In the genomic region with DNA sequence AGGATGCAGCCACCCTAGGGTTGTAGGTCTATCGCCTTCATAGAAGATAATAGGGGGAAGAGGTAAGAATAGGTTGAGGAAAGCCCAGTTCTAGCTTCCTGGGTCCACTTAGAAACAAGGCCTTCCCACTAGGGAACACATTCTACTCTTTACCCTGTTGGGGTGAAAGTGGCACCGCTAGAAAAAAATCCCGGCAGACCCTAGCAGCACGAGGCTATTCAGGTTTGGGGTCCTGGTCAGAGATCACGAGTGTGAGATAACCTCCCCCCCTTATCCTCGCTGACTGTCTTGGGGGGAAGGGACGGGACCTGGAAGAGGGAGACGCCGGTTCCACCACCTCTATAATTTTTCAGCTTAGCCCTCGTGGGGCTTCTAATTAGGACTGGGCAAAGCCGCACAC, we compare ENCODE assay signal across 9 mouse cellular contexts. TPM values are rescaled to one million over a fixed set of nuclear protein-coding genes. Genes with fewer than 3 reads are reported as not detected.
DNase-seq lines count a peak whose midpoint lies in the region; ATAC-seq and TF ChIP-seq lines count a peak whose summit lies in the region.
"Had no signal": no experiment of that assay in that cellular context is flagged by ENCODE, and none has a peak within 500 bp of the region (broad histone marks: within the 10 kb centered on the region; RNA-seq: fewer than 3 reads in every experiment).

No protein-coding gene starts in this region.

- TF ChIP-seq POLR2A in heart, adult 2 months (IDR thresholded peaks at IDR 0.05; ENCODE audit: insufficient read depth, low read depth, low read length), result no peak

- H3K4me3 ChIP-seq in heart, adult 2 months, result no peak overlapping the region
- peak overlapping the region; percentile 57; the same call in 1 of the 2 replicates for H3K4me3 ChIP-seq in brown adipose tissue, adult 24 weeks (ENCODE audit: insufficient read depth, low read depth, low read length)
- peak overlapping the region; percentile 44 for H3K4me3 ChIP-seq in hindbrain, embryonic 15.5 days
- H3K4me3 ChIP-seq in midbrain, embryonic 14.5 days (replicated peaks; ENCODE audit: low read depth, low read length), result peak overlapping the region; percentile 41

- no peak for TF ChIP-seq EP300 in heart, adult 2 months (IDR thresholded peaks at IDR 0.05; ENCODE audit: insufficient read depth, low read depth, low read length)

- TF ChIP-seq CTCF in heart, adult 2 months (IDR thresholded peaks at IDR 0.05), result no peak

- peak overlapping the region; percentile 64 for H3K27ac ChIP-seq in heart, adult 2 months
- no peak overlapping the region for H3K27ac ChIP-seq in brown adipose tissue, adult 24 weeks (replicated peaks; ENCODE audit: low read depth, low read length)
- H3K27ac ChIP-seq in hindbrain, embryonic 15.5 days (replicated peaks), result peak overlapping the region; percentile 47; the same call in 1 of the 2 replicates
- 0 out of 2 replicates have a peak overlapping the region, but pooled peaks have one; percentile 26 for H3K27ac ChIP-seq in midbrain, embryonic 14.5 days (replicated peaks; ENCODE audit: low read depth, low read length)
- H3K27ac ChIP-seq: macrophage had no signal

- H3K9ac ChIP-seq in heart, adult 2 months (ENCODE audit: low read depth, low read length), result no peak overlapping the region; the same call in 1 of the 2 replicates
- peak overlapping the region; percentile 39 for H3K9ac ChIP-seq in hindbrain, embryonic 15.5 days
- peak overlapping the region; percentile 47 for H3K9ac ChIP-seq in midbrain, embryonic 14.5 days (replicated peaks; ENCODE audit: low read length)

- WGBS in heart, adult 2 months, result 46% methylated on average over 11 of the region's 11 CpGs
- whole genome bisulfite sequencing in hindbrain, embryonic 15.5 days, result 9% methylated on average over 11 of the region's 11 CpGs
- 9% methylated on average over 11 of the region's 11 CpGs for WGBS in midbrain, embryonic 14.5 days

- no peaks in the 10 kb centered on the region for H3K36me3 ChIP-seq in heart, adult 2 months (ENCODE audit: control insufficient read depth, insufficient read depth, low read length)
- H3K36me3 ChIP-seq in hindbrain, embryonic 15.5 days, result no peaks in the 10 kb centered on the region
- no peaks in the 10 kb centered on the region for H3K36me3 ChIP-seq in midbrain, embryonic 14.5 days (ENCODE audit: control insufficient read depth, insufficient read depth, low read length)

- DNase-seq in heart, adult 2 months, result no peak
- DNase-seq in heart, adult 18-20 months, result no peak
- no peak for DNase-seq in midbrain, embryonic 14.5 days
- DNase-seq in cerebellum, adult 9-10 months, result no peak
- no peak for DNase-seq in gastrocnemius, postnatal 14 days

- peak overlapping the region; percentile 83 for H3K4me2 ChIP-seq in hindbrain, embryonic 15.5 days
- H3K4me2 ChIP-seq in midbrain, embryonic 14.5 days (ENCODE audit: low read length), result peak overlapping the region; percentile 69

- H3K4me1 ChIP-seq in heart, adult 2 months (ENCODE audit: control insufficient read depth, insufficient read depth, low read length), result peaks cover 8% of the 10 kb centered on the region
- peaks cover 8% of the 10 kb centered on the region for H3K4me1 ChIP-seq in brown adipose tissue, adult 24 weeks (ENCODE audit: control insufficient read depth, insufficient read depth, insufficient read length, low read length)
- H3K4me1 ChIP-seq in hindbrain, embryonic 15.5 days (replicated peaks), result peaks cover 41% of the 10 kb centered on the region
- peaks cover 31% of the 10 kb centered on the region for H3K4me1 ChIP-seq in midbrain, embryonic 14.5 days (ENCODE audit: control insufficient read depth, insufficient read depth, low read length)

- no peaks in the 10 kb centered on the region; the same call in 1 of the 2 replicates for H3K27me3 ChIP-seq in heart, adult 2 months (ENCODE audit: control insufficient read depth, insufficient read depth, low read length)
- H3K27me3 ChIP-seq in hindbrain, embryonic 15.5 days, result peaks cover 21% of the 10 kb centered on the region
- H3K27me3 ChIP-seq in midbrain, embryonic 14.5 days (ENCODE audit: control insufficient read depth, insufficient read depth, low read length), result peaks cover 33% of the 10 kb centered on the region

- H3K9me3 ChIP-seq in hindbrain, embryonic 15.5 days, result no peaks in the 10 kb centered on the region
- H3K9me3 ChIP-seq in midbrain, embryonic 14.5 days (ENCODE audit: control insufficient read depth, low read length), result no peaks in the 10 kb centered on the region

- no peak for ATAC-seq in hindbrain, embryonic 15.5 days (ENCODE audit: low FRiP score, low read depth)
- no peak for ATAC-seq in midbrain, embryonic 14.5 days (ENCODE audit: low FRiP score, low TSS enrichment)
- no peak for ATAC-seq in megakaryocyte progenitor cell, adult 5-6 weeks (replicated peaks; ENCODE audit: poor library complexity)

- intact Hi-C loops in heart, adult 2 months (cut with DNase I), result no loop called here
- intact Hi-C loops in gastrocnemius, postnatal 14 days (cut with DNase I; ENCODE audit: low total_unique reads), result no loop called here

- H3K79me2 ChIP-seq in heart, adult 2 months (replicated peaks; ENCODE audit: control insufficient read depth, insufficient read depth, low read length), result no peaks in the 10 kb centered on the region

RNA-seq across cellular contexts. Expression of a gene that starts 3.2 kb away (rescaled TPM):
- total RNA-seq in heart, adult 2 months (2021), result 10 to 100 TPM in 1 of 2 experiments, 1 to 10 TPM in 1; 9.3 to 12.2 TPM
- polyA plus RNA-seq in heart, adult 2 months (2012; rRNA removed), result 18.1 and 20.0 TPM in 2 replicates
- 1 to 10 TPM; 6.9 to 7.4 TPM for total RNA-seq in heart, adult 18-20 months (2021)
- polyA plus RNA-seq in brown adipose tissue, adult 24 weeks (2012; ENCODE audit: insufficient read depth, insufficient read length, missing spikeins), result 10.7 and 24.4 TPM in 2 replicates
- 19.8 and 22.0 TPM in 2 replicates for polyA plus RNA-seq in hindbrain, embryonic 15.5 days (2015; fragmentation: Nextera tagmentation; extraction: Ambion mirVana)
- 6.2 and 20.4 TPM in 2 replicates for polyA plus RNA-seq in midbrain, embryonic 14.5 days (2014; fragmentation: Nextera tagmentation; extraction: Ambion mirVana)
- total RNA-seq in megakaryocyte progenitor cell, adult 5-6 weeks (2015), result 0.20 and 0.30 TPM in 2 replicates
- 0.20 and 0.25 TPM in 2 replicates for total RNA-seq in megakaryocyte progenitor cell, adult 5-6 weeks (2017)
- total RNA-seq in gastrocnemius, postnatal 14 days (2021), result 10 to 100 TPM; 23.8 to 43.2 TPM
- polyA plus RNA-seq: macrophage had no signal

RNA-seq across cellular contexts. Expression of a gene that starts 14.3 kb away (rescaled TPM):
- total RNA-seq in heart, adult 2 months (2021), result 1 to 10 TPM; 2.6 to 2.8 TPM
- polyA plus RNA-seq in heart, adult 2 months (2012; rRNA removed), result 1.9 and 3.3 TPM in 2 replicates
- 1 to 10 TPM; 1.6 to 2.3 TPM for total RNA-seq in heart, adult 18-20 months (2021)
- polyA plus RNA-seq in brown adipose tissue, adult 24 weeks (2012; ENCODE audit: insufficient read depth, insufficient read length, missing spikeins), result not detected in 2 replicates
- 28.3 and 34.0 TPM in 2 replicates for polyA plus RNA-seq in hindbrain, embryonic 15.5 days (2015; fragmentation: Nextera tagmentation; extraction: Ambion mirVana)
- 8.3 and 15.7 TPM in 2 replicates for polyA plus RNA-seq in midbrain, embryonic 14.5 days (2014; fragmentation: Nextera tagmentation; extraction: Ambion mirVana)
- 0.02 TPM in 1 of 2 replicates, not detected in the other for total RNA-seq in megakaryocyte progenitor cell, adult 5-6 weeks (2015)
- not detected in 2 replicates for total RNA-seq in megakaryocyte progenitor cell, adult 5-6 weeks (2017)
- total RNA-seq in gastrocnemius, postnatal 14 days (2021), result under 1 TPM; 0.16 to 0.69 TPM

RNA-seq across cellular contexts. Expression of a gene that starts 17.3 kb away (rescaled TPM):
- 100 to 1,000 TPM in 1 of 2 experiments, 10 to 100 TPM in 1; 90.8 to 108 TPM for total RNA-seq in heart, adult 2 months (2021)
- polyA plus RNA-seq in heart, adult 2 months (2012; rRNA removed), result 242 and 247 TPM in 2 replicates
- total RNA-seq in heart, adult 18-20 months (2021), result 100 to 1,000 TPM in 1 of 2 experiments, 10 to 100 TPM in 1; 97.6 to 104 TPM
- polyA plus RNA-seq in brown adipose tissue, adult 24 weeks (2012; ENCODE audit: insufficient read depth, insufficient read length, missing spikeins), result 82.3 and 91.5 TPM in 2 replicates
- polyA plus RNA-seq in hindbrain, embryonic 15.5 days (2015; fragmentation: Nextera tagmentation; extraction: Ambion mirVana), result 55.8 and 64.0 TPM in 2 replicates
- polyA plus RNA-seq in midbrain, embryonic 14.5 days (2014; fragmentation: Nextera tagmentation; extraction: Ambion mirVana), result 62.2 and 62.7 TPM in 2 replicates
- 44.2 and 45.3 TPM in 2 replicates for total RNA-seq in megakaryocyte progenitor cell, adult 5-6 weeks (2015)
- 9.1 and 12.3 TPM in 2 replicates for total RNA-seq in megakaryocyte progenitor cell, adult 5-6 weeks (2017)
- 10 to 100 TPM; 43.8 to 47.3 TPM for total RNA-seq in gastrocnemius, postnatal 14 days (2021)

RNA-seq across cellular contexts. Expression of a gene that starts 20.8 kb away (rescaled TPM):
- 1 to 10 TPM; 1.2 to 1.8 TPM for total RNA-seq in heart, adult 2 months (2021)
- polyA plus RNA-seq in heart, adult 2 months (2012; rRNA removed), result 2.1 and 3.0 TPM in 2 replicates
- total RNA-seq in heart, adult 18-20 months (2021), result 1 to 10 TPM; 1.9 to 2.4 TPM
- not detected in 2 replicates for polyA plus RNA-seq in brown adipose tissue, adult 24 weeks (2012; ENCODE audit: insufficient read depth, insufficient read length, missing spikeins)
- polyA plus RNA-seq in hindbrain, embryonic 15.5 days (2015; fragmentation: Nextera tagmentation; extraction: Ambion mirVana), result 0.79 and 1.1 TPM in 2 replicates
- polyA plus RNA-seq in midbrain, embryonic 14.5 days (2014; fragmentation: Nextera tagmentation; extraction: Ambion mirVana), result 0.58 and 1.6 TPM in 2 replicates
- 0.17 and 0.22 TPM in 2 replicates for total RNA-seq in megakaryocyte progenitor cell, adult 5-6 weeks (2015)
- 0.12 and 0.47 TPM in 2 replicates for total RNA-seq in megakaryocyte progenitor cell, adult 5-6 weeks (2017)
- 1 to 10 TPM in 1 of 2 experiments, under 1 TPM in 1; 0.55 to 1.1 TPM for total RNA-seq in gastrocnemius, postnatal 14 days (2021)

RNA-seq across cellular contexts. Expression of a gene that starts 27.2 kb away (rescaled TPM):
- total RNA-seq in heart, adult 2 months (2021), result not detected
- polyA plus RNA-seq in heart, adult 2 months (2012; rRNA removed), result 0.53 and 0.70 TPM in 2 replicates
- total RNA-seq in heart, adult 18-20 months (2021), result under 1 TPM in 1 of 2 experiments, not detected in 1; 0.31 TPM
- polyA plus RNA-seq in brown adipose tissue, adult 24 weeks (2012; ENCODE audit: insufficient read depth, insufficient read length, missing spikeins), result not detected in 2 replicates
- polyA plus RNA-seq in hindbrain, embryonic 15.5 days (2015; fragmentation: Nextera tagmentation; extraction: Ambion mirVana), result 364 and 435 TPM in 2 replicates
- 518 and 616 TPM in 2 replicates for polyA plus RNA-seq in midbrain, embryonic 14.5 days (2014; fragmentation: Nextera tagmentation; extraction: Ambion mirVana)
- total RNA-seq in megakaryocyte progenitor cell, adult 5-6 weeks (2015), result 0.17 and 0.66 TPM in 2 replicates
- not detected in 2 replicates for total RNA-seq in megakaryocyte progenitor cell, adult 5-6 weeks (2017)
- under 1 TPM; 0.14 to 0.40 TPM for total RNA-seq in gastrocnemius, postnatal 14 days (2021)
- polyA plus RNA-seq: macrophage had no signal

Comparison
In these comparisons a context has a peak if more than half of its experiments do, and no peak if none do; other contexts are left out.
1. RNA of a gene that starts 3.2 kb away (total RNA-seq): 23.8 to 43.2 TPM in gastrocnemius, postnatal 14 days, 9.3 to 12.2 TPM in heart, adult 2 months and 6.9 to 7.4 TPM in heart, adult 18-20 months; 0.20 to 0.30 TPM in megakaryocyte progenitor cell, adult 5-6 weeks; every median in the first group is over 4 times any median in the second.